Mouse (Mus musculus) adrenal gland, adult (tissue): ENCODE measurements around the gene Ephx1.

ENCODE experiments used
- DNase-seq, 2 experiments: peaks; one replicate each; pipeline ENCODE4 v3.0.0; 2022 to 2023; ENCODE audit warnings: low spot score in 1 of 2; ENCODE audit not compliant: inconsistent age in 2 of 2

The Ephx1 gene

DNA sequence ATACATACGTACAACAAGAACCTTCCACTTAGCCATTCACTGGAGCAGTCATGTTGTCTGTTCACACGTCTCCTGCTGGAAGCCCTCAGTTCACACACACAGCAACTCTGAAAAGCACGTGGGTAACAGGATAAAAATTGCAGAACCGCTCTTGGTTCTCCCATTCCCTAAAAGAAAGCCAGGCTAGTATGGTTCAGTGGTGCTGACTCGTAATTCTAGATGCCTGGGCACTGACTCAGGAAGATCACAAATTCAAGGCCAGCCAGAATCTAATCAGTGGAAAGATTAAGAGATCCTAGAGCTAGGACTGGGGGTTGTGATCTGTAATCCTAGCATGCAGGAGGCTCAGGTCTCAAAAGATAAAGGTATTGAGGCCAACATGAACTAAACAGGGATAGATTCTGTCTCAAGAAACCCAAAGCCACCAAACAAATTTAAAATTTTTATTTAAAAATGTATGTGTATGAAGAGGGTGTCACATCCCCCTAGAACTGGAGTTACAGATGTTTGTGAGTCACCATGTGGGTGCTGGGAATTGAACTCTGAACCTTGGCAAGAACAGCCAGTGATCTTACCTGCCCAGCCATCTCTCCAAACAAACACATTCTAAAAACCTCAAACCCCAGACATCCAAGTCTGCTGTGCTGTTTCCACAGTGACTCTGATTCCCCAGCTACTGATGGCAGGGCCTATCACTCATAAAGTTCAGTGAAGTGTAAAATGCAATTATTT is at the start of gene Ephx1:
Gene Ephx1 (minus strand): TSS at position 149 of the 732 bp plus-strand sequence.
- peak; percentile 40 to 80 for DNase-seq

DNA sequence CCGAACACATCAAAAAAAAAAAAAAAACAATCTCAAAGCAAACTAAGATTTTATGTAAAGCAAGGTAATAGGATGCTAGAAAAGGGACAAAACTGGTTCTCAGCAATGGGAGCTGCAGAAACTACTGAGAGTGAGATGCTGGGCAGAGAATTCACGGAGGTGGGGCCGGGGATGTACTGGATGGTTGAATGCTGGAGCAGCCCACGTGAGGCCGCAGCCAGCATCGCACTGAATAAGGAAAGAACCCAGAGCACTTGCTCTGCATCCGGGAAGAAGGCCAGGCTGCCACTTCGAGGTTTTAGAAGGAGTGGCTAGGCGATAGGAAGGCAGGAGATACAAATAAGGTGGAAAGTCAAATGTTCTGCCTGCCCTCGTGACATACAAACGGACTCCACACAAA is 49.0 kb upstream of the Ephx1 start:
- DNase-seq: no peak

DNA sequence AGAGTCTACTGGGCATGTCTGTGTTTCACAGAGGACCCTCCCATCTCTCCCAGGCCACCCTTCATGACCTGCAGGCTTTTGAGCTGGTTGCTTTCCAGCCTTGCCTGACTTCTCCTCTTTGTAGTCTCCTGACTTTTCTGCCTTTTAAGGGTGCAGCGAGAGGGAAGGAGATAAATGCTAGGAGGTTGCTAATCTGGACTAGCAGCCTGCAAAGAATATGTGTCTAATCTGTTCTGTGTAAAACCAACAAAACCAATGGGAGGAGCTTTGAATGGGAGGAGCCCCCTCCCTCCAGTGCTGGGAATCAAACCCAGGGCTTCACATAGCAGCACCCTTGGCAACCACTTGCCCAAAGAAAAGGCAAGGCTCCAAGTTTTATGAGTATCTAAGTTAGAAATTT is 47.6 kb upstream of the Ephx1 start:
- no peak for DNase-seq

DNA sequence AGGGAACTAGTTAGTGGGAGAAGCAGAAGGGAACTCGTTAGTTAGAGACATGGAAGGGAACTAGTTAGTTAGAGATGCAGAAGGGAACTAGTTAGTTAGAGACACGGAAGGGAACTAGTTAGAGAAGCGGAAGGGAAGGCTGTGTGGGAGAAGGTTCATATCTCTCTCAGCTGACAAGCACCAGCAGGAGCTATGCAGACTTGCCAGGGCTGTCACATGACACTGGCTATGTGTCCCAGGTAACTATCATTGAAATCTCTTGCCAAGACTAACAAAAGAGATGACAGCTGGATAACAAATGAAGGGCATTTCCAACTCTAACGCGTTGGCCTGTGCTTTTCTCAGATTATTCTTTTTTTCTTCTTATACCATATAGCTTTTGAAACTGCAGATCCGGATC is 43.9 kb upstream of the Ephx1 start:
- DNase-seq: no peak

DNA sequence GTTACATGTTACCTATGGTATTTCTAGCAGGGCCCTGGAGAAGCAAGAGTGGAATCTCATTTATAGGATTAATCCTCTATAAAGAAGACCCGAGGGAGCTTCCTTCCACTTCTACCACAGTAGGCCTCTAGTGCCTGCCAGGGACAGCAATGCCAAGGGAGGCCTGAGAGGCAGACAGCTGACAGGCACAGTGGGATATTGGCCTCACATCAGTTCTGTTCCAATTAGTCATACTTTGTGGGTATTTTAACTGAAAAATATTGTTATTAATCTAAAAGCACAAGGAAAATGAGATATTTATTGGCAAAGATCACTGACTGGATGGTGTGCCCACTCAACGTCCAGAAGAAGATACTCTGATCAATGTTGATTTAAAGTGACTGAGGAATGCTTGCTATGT is 43.3 kb upstream of the Ephx1 start:
- no peak for DNase-seq

DNA sequence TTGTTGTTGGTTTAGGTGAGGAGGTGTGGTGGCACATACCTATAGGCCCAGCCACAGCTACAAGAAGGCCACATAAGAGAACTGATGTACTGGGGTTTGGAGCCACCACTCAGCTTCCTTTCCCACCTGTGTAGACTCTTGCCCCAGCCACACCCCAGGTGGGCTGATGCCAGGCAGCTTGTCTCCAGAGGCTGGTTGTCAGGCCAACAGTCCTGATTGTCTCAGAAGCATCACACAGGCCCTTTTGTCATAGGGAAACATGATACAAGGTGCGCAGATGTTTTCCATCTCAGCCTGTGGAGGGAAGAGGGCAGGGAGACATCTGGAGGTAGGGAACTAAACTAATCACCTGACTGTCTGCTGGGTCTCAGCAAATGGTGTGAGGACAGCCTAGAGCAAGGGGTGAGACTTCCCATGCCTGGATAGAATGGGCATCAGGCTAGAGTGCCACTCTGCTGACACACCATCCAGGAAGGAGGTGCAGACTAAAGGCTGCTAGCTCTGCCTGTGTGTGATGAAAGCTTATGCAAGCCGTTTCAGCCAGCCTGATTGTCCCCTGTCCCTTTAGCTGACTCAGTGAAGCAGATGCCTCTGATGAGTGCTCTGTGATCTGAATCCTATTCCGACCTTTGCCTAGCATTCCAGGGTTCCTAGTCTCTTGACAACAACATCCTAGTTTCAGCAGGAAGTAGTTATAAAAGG is 41.2 kb upstream of the Ephx1 start:
- DNase-seq: no peak

DNA sequence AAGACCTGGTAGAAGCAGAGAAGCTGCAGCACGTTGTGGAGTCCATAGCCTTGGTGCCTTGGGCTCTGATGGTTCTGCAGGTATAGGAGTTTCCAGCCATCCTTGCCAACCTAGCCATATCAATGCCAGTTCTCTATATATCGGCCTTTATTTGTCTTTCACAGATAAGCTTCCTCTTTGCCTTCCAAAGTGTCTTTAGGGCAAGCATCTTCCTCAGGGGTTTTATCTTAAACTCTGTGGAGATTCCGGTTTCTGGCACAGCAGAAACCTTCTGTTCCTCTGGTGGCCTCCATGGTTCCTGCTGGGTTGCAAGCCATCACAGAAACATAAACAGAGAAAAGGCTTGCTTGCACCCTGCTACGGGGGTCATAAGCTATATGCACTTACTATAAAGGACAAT is 32.2 kb upstream of the Ephx1 start:
- no peak for DNase-seq

DNA sequence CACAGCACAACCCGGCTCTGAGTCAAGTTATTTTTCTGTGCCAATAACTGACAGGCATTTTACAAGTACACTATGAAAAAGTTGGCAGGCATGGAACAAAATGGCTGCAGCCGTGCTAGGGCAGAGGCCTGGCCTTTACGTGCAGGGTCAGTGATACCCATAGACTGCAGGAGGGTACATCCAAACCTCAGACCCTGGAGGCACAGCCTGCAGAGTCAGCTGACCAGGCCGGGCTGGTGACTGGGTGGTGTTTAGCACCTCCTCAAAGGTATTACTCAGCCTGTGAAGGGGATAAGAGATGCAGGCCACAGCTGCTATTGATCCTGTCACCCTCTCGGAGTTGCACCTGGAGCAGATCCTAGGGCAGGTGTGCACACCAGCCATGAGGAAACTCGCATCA is 30.2 kb upstream of the Ephx1 start, which contains the start of gene 9130409I23Rik:
Gene 9130409I23Rik (plus strand): TSS at position 301 of the 400 bp plus-strand sequence.
- DNase-seq: no peak

DNA sequence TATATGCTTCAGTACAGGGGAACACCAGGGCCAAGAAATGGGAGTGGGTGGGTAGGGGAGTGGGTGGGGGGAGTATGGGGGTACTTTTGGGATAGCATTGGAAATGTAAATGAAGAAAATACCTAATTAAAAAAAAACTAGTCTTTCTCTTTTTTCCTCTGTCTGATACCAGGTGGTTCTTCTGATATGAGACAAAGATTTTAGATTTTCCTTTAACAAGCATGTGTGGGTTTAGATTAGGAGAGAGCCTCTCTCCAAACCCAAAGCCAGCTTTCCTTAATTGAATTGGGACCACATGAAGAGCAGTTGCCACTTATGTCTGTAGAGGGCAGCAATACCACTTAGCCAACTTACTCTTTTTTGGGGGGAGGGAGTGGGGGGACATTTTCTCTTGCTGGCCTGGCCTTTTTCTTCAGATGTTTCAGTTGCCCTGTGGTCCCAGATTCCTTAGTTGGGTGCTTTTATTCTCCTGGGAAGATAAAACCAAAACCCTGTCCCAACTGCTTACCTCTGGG is 28.7 kb upstream of the Ephx1 start:
- no peak for DNase-seq

DNA sequence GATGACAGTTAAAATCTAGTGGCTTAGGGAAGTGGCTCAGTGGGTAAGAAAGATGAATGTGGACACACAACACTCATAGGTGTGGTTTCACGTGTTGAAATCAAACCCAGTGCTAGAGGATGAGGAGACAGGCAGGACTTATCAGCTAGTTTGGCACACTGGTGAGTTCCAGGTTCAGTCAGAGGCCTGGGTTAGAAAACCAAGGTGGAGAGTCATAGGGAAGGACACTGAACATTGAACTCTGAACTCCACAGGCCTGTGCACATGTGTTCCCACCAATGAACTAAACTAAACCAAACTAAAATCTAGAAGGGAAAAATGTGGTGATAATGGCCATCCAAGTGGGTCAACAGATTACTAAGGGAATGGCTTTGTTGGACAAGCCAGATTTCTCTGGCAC is 26.8 kb upstream of the Ephx1 start:
- no peak for DNase-seq

DNA sequence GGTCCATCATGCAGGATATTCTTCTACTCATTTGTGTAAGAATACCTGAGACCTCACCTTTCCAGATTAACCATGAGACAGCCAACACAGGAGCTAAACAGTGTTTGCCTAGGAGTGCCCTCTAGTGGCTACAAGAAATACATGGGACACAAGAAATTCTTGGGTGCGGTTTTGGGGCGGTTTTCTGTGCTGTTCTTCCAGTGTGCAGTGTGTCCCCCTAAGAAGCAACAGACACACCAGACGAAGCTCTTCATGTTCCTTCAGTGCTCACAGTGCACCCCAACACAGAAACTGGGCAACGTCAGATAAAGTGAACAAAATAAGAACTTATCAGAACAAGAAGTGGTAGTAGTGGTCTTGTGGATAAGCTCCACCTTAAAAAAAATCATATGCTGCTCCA is 18.9 kb upstream of the Ephx1 start:
- DNase-seq: peak; percentile 18 to 70

DNA sequence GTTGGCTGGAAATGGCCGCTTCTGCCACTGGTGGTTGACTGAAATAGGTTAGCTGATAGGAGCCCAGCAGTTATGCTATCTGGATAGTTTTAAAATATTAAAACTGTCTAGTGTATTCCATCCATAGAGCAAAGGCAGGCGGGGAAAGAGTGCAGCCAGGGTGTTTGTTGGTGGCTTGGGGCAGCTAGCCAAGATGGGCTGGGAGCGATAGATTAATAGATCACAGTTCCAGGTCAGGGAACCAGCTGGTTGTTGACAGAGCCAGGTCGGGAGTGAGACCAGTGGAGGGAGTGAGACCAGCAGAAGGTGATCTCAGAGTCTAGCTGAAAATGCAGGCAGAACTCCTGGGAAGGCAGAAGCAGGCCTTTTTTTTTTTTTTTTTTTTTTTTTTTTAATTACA is 16.9 kb upstream of the Ephx1 start:
- DNase-seq: peak in 1 of 2 experiments; percentile 58

DNA sequence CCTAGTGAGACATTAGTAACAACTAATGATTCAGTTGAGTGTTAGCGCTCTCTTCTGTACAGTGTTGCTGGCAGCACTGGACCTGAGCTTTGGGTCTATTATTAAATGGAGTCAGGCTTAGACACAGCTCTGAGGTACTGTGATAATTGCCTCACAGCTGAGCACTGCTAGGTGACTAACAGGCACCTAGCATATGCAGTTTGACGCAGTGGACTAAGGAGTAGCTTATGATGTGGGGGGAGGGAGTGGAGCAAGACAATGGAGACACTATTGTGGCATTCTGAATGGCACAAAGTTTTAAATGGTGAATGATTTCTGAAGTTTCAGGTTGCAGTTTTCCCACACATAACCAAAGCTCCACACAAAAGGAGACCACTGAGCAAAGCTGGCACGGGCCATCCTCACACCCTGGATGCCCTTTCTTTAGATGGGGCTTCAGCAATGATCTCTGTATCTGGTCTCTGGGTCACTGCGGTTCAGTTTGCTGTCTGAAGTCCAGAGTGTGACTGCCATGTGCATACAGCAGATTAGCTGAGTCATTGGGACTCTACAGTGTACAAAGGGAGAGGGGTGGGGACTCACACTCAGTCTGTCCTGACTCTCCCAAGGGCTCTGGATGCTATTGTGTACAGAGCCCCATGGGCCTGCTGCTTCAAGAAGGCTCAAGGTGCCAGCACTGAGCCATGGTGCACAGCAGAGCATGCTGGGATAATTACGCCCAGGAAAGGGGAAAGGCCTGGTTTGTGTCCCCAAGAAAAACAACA is 14.5 kb upstream of the Ephx1 start:
- peak in 1 of 2 experiments; percentile 14 for DNase-seq

DNA sequence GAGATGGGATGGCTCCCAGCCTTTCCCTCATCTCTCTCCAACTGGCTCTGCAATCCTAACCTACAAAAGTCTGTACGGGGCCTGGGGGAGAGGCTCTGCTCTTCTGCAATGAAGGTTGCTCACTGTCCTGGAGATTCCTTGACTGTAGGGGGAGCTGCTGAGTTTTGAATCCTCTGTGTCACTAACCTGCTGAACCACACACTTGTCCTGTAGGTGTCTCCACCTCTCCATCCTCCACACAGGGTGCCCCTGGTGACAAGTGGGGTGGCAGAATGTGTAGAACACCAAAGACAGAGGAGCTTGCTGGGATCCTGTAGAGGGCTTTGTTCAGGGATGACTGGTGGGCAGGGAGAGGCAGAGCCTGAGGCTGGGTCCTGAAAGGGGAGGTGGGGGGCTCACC is 1.6 kb upstream of the Ephx1 start:
- peak; percentile 75 to 94 for DNase-seq

DNA sequence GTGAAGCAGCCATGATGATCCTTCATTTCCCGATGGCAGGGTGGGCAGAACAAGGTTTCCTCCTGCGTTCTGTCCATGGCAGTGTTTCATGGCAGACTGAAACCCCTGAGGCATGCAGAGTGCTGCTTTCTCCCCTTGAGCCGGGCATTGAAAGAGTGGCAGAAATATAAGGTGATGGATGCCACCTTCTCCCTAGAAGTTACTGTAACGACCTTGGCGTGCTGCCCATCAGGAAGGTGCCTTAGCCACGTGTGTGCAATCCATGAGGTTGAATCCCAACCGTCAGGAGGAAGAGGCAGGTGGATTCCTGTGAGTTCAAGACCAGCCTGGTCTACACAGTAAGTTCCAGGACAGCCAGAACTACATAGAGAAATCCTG is 773 bp upstream of the Ephx1 start:
- peak in 1 of 2 experiments; percentile 35 for DNase-seq

DNA sequence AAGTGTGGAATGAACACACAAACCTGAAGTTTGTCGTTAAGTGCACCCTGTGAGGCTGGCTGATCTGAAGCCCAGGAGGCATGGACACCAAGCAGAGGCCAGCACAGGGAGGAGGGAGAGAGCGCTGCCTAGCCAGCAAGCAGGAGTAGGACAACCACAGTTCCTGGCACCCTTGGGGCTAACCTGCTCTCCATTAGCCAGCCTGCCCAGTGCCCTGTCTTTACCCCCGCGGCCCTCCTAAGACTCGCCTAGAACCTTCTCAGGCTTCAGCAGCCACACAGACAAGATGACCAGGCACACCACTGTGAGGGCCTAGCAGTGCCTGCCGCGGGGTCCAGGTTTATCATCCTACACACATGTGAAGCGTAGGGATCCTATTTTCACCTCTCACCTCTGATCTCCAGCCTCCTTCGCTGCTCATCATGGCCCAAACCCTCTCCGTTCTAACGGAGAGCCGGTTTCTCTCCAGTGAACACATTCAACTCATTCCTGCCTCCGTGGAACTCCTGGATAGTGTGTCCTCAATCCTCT is 2.7 kb downstream of the Ephx1 start:
- DNase-seq: peak; percentile 22 to 36

DNA sequence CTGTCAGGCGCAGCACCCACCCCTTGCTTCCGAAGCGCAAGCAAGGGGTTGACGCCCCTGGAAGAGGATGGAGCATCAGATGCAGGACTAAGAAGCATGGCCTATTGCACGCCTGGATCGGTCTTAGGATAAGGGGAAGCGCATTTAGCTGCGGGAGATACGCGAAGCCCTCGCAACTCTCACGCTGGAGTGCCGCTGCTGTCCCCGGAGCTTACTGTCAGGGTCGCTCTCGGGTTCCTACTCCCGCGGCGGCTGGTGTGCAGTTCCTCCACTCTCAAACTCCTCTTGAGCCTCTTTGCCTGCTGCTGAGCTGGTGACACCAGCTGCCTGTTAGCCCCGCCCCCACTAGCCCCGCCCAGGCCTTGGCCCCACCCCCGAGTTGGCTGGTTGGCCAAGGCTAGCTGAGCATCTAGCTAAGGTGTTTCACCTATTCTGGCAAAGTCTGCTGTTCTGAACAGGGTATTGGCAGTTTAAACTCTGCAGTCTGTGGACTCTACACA is 3.4 kb downstream of the Ephx1 start:
- peak; percentile 89 to 96 for DNase-seq

DNA sequence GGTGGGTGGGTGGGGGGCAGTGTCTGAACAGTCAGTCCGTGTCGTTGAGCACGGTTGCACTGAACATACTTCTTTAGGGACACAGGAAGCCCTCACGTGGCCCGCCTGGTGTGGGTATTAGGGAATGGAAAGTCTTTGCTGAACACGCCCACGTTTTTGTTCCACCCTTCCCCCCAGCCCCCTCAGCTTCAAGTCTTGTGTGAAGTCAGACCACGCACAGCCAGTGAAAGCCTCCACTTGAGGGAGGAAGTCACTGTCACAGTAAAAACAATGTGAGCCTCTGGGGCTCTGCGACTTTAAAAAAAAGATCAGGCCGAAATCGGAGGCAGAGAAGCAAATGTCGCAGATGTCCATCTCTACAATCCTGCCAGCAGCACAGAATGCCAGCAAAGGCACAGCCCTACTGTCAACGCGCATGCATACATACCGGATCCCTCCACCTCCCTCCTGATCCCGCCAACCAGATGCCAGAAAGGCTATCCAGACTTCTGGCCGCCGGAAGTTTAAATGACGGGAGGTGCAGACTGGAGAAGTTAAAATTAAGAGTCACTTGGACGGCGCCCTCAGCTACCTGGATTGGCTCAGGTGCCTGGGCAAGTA is 4.1 kb downstream of the Ephx1 start:
- DNase-seq: peak; percentile 90 to 94

DNA sequence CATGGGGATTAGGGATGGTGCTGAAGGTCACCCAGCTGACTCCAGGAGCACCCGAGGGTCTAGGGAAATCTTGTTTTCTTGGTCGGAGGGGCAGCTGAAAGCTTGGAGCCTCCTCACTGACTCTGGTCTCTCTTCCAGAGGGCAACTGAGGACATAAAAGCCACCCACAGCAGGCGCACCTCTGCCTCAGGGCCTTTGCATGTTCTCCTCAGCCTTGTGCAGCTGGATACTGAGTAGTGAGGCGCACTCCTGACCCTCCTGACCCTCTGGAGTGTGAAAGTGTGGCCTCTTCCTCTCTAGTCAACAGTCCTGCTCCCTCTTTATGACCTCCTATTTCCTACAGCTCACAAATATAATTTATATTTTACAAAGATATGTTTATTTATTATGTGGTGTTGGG is 4.7 kb downstream of the Ephx1 start:
- peak in 1 of 2 experiments; percentile 39 for DNase-seq

DNA sequence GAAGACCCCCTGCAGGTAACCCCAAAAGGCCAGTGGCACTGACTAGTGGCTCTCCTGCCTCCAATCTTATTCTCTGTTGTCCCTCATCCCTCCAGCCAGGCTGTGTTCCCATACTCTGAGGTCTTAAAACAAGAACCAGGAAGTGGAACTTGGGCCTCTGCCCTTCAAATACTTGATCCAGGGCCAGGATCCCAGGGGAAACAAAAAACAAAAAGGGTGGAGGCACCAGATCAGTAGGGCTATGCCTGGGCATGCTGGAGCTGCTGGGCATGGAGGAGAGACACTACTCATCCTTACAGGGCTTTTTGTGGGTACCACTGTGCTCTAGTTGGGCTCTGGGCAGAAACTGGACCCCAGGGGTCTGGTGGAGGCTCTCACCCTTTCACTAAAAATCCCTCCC is 5.1 kb downstream of the Ephx1 start:
- peak; percentile 81 to 94 for DNase-seq
